Mouse (Mus musculus) liver, postnatal 0 days (tissue): ENCODE measurements around the gene Yars.

Experiments used
- CTCF ChIP-seq: sonication (generic); IDR thresholded peaks from 2 replicates; pipeline ENCODE4 v1.5.1; 2016; ENCODE audit warnings: antibody characterized with exemption, low read depth
- EP300 ChIP-seq: IDR thresholded peaks from 2 replicates; pipeline ENCODE4 v1.6.1; 2016; ENCODE audit warnings: antibody characterized with exemption, low read depth, mild to moderate bottlenecking

DNA sequence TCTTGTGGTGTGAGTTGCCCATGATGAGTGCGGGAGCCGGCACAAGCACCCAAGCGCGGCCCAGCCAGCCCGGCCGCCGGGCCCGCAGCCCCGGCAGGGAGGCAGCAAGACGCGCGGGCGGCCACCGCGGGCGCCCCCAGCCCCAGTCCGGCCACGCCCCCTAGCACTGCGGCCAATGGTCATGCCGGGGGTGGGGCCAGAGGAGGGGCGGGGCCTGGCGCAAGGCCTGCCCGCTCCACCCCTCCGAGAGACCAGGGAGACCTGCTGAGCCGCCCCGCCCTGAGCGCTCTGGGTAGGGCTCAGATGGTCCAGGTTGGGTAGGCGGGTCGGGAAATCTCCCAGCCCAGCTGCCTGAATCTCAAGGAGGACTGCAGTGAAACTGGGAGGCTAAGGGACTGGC lies 49.5 kb downstream of the Yars start:
- TF ChIP-seq CTCF (no peak), EP300 (no peak)
